Mouse (Mus musculus) CD4-positive, CD25-positive, alpha-beta regulatory T cell (primary cell): Measurements from ENCODE around the gene Insig1. TPM values are rescaled to one million over a fixed set of nuclear protein-coding genes. Genes with fewer than 3 reads are reported as not detected.

ENCODE experiments used
- polyA plus RNA-seq: library from polyadenylated mRNA; unstranded; fragments of 100-300 nt; shearing (Covaris generic); gene quantifications from one replicate; pipeline ENCODE4 v1.2.1, GENCODE M21; 2017

Insig1 gene
- 29.4 TPM for polyA plus RNA-seq

GRCm38 (mm10) chr5:28070828-28071455 is at the start of gene Insig1:
Gene Insig1, plus strand, starts transcription at chr5:28071363.

Other genes with a start within 250 kb of the Insig1 start
- gene Htr5a, start 229.2 kb upstream of the Insig1 start, polyA plus RNA-seq = not detected
- gene En2, start 94.3 kb downstream of the Insig1 start, polyA plus RNA-seq = 0.06 TPM
- not detected for gene Cnpy1, start 174.4 kb downstream of the Insig1 start, polyA plus RNA-seq
- gene Rbm33, start 245.8 kb downstream of the Insig1 start, polyA plus RNA-seq = 38.0 TPM